Mouse (Mus musculus): ENCODE results near the gene Dbx1. TPM values are rescaled to one million over a fixed set of nuclear protein-coding genes. Genes with fewer than 3 reads are reported as not detected.

Dbx1 gene
- polyA plus RNA-seq, 1 experiment from 2014 or later, result 15.2 TPM

DNA sequence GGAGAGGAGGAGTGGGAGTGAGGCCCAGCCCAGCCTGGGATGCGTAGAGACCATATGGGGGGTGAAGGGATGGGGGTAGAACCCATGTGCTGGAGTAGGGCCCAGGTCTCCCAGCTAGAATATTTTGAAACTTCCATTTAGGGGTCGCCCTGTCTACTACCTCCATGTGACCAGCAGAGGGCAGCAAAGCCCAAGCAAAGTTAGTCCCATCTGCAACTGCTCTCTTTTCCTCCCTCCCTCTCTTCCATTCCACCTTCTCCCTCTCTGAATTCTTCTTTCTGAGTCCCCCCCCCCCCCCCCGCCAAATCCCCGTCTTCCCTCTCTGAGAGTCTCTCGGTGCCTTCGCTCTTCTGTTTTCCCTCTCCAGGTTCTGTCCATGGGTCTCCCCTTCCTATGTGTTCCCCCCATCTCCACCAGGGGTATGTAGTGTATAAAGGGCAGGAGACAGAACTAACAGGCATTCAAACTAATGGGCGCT is 20.4 kb downstream of the Dbx1 start:
- Histone ChIP-seq H3K27ac (no peak overlapping the region), H3K4me3 (no peak overlapping the region), H3K9me3 (no peaks in the 10 kb centered on the region), H3K4me1 (peaks cover 5% of the 10 kb centered on the region), H3K36me3 (replicated peaks) (no peaks in the 10 kb centered on the region), H3K27me3 (ENCODE audit: poor library complexity, severe bottlenecking) (peaks cover 80% of the 10 kb centered on the region)
- 7% methylated on average over 7 of the region's 7 CpGs for WGBS
- peak; percentile 77 for DNase-seq (ENCODE audit: extremely low spot score, low spot score)

DNA sequence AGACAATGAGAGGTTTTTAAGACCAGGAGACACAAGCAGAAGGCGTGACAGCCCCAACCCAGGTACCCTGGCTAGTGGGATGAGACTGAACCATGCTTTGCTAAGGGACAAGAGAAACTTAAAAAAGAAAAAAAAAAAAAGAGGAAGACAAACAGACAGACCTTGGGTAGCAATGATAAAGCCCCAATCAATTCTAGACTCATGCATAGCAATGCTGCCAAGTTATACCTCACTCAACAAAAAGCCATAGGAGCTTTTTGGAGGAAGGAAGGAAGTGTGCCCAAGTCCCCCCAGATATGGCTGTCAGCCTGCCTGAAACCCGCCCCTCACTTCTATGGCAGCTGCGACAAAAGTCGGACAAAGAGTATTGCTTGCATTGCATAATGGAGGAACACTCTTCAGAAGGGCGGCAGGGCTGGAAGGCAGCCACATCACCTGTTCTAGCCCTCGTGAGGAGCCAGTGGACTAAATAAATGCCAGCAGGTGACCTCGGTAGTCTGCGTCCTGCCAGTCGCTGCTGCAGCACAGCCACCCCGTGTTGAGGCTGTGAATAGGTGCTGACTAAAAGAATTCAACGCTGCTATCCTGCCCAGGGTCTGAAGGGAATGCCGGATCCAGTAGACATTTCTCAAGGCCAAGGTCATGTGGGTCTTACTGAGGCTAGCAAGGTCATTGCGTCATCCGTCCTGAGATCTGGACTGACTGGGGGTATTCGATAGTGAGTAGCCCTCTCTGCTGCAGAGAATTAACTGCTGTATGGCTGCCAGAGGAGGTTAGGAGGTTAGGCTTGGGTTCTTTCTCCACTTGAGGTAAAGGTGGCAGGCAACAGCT is 31.5 kb downstream of the Dbx1 start:
- Histone ChIP-seq H3K27me3 (ENCODE audit: poor library complexity, severe bottlenecking) (peaks cover 18% of the 10 kb centered on the region), H3K4me3 (no peak overlapping the region), H3K36me3 (replicated peaks) (0 out of 2 replicates have a peak, but pooled peaks cover 5% of the 10 kb centered on the region), H3K27ac (no peak overlapping the region), H3K4me1 (peaks cover 17% of the 10 kb centered on the region), H3K9me3 (no peaks in the 10 kb centered on the region)
- 90% methylated on average over 15 of the region's 15 CpGs for WGBS
- DNase-seq (ENCODE audit: extremely low spot score, low spot score), result no peak

DNA sequence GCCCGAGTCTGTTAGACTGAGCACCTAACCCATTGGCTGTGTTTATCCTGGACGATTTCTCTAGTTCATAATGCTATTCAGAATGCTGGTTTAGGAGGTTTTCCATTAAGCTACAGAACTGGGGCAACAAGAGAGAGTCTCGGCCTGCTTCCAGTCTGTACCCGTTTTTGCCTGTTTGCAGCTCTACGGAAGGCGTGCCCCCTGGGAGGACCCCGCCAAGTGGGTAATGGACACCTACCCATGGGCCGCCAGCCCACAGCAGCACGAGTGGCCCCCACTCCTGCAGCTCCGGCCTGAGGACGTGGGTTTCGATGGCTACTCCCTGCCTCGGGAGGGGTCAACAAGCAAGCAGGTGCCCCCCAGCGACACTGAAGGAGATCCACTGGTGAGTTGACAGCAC is 32.4 kb downstream of the Dbx1 start:
- Histone ChIP-seq H3K36me3 (replicated peaks) (0 out of 2 replicates have a peak, but pooled peaks cover 7% of the 10 kb centered on the region), H3K9me3 (no peaks in the 10 kb centered on the region), H3K27ac (no peak overlapping the region), H3K4me1 (peaks cover 16% of the 10 kb centered on the region), H3K4me3 (no peak overlapping the region), H3K27me3 (ENCODE audit: poor library complexity, severe bottlenecking) (peaks cover 15% of the 10 kb centered on the region)
- WGBS, result 95% methylated on average over 14 of the region's 14 CpGs
- DNase-seq (ENCODE audit: extremely low spot score, low spot score), result no peak

DNA sequence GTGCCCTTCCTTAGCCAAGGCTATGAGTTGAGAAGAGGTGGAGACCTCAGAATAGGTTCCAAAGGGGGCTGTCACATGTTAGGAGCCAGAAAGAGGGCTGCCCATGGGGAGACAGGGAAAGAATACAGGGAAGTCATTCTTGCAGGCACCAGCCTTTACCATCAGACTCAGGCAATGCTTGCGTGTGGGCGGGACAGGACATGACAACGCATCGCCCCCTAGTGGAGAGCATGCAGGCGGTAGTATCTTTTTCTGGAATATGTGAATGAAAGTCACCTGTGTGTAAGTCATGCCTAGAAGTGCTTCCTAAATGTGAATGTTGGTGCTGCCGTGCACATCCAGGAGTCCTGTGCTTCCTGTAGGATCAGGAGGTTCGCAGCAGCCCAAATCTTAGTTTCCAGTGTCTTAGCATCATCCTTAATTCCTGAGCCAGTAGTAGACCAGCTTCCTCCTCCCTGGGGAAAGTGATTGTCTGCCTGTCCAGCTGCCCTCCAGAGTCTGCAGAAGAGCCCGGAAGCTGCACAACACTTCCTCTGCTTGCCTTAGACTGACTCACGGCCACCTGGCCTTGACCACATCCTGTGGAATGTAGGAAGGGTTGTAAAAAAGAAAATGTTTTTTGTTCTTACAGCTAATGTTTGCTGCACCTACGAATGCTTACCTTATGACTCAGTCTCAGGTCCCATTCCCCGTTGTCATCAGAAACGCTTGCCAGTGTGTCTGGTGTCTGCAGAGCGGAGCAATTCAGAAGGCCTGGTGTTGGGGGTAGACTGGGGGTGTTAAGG is 35.3 kb downstream of the Dbx1 start:
- H3K4me1 ChIP-seq, result no peaks in the 10 kb centered on the region
- peak; percentile 72 for DNase-seq (ENCODE audit: extremely low spot score, low spot score)
- H3K4me3 ChIP-seq, result no peak overlapping the region
- H3K9me3 ChIP-seq, result no peaks in the 10 kb centered on the region
- no peak overlapping the region for H3K27ac ChIP-seq
- peaks cover 20% of the 10 kb centered on the region for H3K36me3 ChIP-seq (replicated peaks)
- WGBS, result 63% methylated on average over 13 of the region's 13 CpGs
- peaks cover 5% of the 10 kb centered on the region; the same call in 1 of the 2 replicates for H3K27me3 ChIP-seq (ENCODE audit: poor library complexity, severe bottlenecking)

DNA sequence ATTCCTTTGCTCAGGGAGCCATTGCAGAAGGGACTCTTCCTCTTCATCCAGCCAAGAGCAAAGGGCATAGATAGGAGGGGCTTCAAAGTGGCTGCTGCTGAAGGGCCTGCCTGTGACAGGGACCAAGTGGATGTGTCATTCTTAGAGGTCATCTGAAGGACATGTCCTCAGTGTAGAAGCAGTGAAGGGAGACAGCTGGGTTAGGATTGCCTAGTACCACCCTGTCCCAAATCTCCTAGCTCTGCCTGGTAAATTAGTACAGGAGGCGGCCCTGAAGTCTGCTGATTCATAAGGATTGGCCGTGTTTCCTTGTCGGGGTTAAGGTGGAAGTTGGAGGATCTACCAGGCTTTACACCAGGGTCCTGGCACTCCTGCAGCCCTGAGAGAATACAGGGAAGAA is 36.7 kb downstream of the Dbx1 start:
- 89% methylated on average over 3 of the region's 3 CpGs for WGBS
- H3K36me3 ChIP-seq (replicated peaks), result peaks cover 23% of the 10 kb centered on the region

DNA sequence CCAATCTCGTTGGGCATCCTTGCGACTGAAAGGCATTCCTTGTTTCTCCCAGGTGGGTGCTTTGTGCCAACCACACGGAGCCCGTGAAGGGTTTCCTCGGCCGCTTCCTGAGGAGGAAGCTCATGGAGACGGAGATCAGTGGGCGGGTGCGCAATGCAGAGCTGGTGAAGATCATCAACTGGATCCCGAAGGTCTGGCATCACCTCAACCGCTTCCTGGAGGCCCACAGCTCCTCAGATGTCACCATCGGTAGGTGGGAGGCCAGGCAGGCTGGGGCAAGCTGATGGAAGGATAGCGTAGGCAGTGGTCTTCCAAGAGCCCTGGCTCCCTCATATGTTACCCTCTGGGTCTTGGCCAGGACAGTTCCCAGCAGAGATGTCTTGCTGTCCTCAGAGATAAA is 38.4 kb downstream of the Dbx1 start:
- peaks cover 3% of the 10 kb centered on the region; the same call in 1 of the 2 replicates for H3K27me3 ChIP-seq (ENCODE audit: poor library complexity, severe bottlenecking)
- WGBS, result 97% methylated on average over 13 of the region's 13 CpGs
- no peaks in the 10 kb centered on the region for H3K4me1 ChIP-seq
- no peak overlapping the region for H3K27ac ChIP-seq
- H3K36me3 ChIP-seq (replicated peaks), result peaks cover 27% of the 10 kb centered on the region
- DNase-seq (ENCODE audit: extremely low spot score, low spot score), result no peak
- H3K4me3 ChIP-seq, result no peak overlapping the region
- no peaks in the 10 kb centered on the region for H3K9me3 ChIP-seq

More for the DNA sequence above, 36.7 kb downstream of the Dbx1 start:
- H3K27me3 ChIP-seq (ENCODE audit: poor library complexity, severe bottlenecking), result peaks cover 4% of the 10 kb centered on the region; the same call in 1 of the 2 replicates
- H3K4me1 ChIP-seq, result no peaks in the 10 kb centered on the region
- H3K4me3 ChIP-seq, result no peak overlapping the region
- DNase-seq (ENCODE audit: extremely low spot score, low spot score), result no peak
- no peaks in the 10 kb centered on the region for H3K9me3 ChIP-seq
- H3K27ac ChIP-seq, result no peak overlapping the region

DNA sequence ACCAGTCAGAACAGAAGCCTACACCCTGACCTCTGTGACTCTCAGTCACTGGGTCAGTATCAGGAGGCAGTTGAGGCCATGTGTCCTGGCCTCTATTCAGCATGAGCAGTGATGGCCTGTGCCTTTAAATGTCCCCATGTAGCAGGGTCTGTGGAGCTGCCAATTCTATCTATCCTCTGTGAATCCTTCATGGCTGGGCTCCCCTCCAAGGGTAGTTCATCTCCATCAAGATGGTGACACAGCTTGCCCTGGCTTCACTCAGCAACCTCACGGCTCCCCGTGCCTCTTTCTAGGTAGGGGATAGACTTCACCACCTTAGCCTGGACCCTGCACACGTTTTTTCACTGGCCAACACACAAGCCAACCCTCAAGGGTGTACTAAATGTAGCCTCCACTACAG is 38.9 kb downstream of the Dbx1 start:
- Histone ChIP-seq H3K9me3 (no peaks in the 10 kb centered on the region), H3K36me3 (replicated peaks) (peaks cover 27% of the 10 kb centered on the region), H3K27ac (no peak overlapping the region), H3K4me1 (no peaks in the 10 kb centered on the region), H3K4me3 (no peak overlapping the region), H3K27me3 (ENCODE audit: poor library complexity, severe bottlenecking) (no peaks in the 10 kb centered on the region)
- no peak for DNase-seq (ENCODE audit: extremely low spot score, low spot score)
- WGBS, result 83% methylated on average over 3 of the region's 3 CpGs

DNA sequence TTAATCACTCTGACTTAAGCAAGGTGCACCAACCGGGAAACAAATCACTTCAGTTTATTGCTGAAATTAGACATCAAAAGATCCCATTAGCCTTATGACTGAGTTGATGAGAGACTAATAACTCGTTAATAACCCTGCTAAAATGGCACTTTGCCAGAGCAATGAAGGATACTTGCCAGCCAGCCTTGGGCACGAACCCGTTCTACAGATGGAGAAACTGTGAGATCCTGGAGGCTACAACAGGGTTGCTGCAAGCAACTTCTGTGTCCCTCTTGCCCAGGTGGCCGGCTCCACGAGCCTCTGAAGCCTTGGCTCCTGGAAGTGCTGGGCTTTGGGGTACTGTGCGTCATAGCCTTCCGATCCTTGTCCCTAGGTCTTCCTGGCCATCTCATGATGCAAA is 47.0 kb downstream of the Dbx1 start:
- Histone ChIP-seq H3K27ac (no peak overlapping the region), H3K36me3 (replicated peaks) (peaks cover 11% of the 10 kb centered on the region), H3K27me3 (ENCODE audit: poor library complexity, severe bottlenecking) (no peaks in the 10 kb centered on the region), H3K4me3 (no peak overlapping the region), H3K4me1 (no peaks in the 10 kb centered on the region), H3K9me3 (no peaks in the 10 kb centered on the region)
- WGBS, result 91% methylated on average over 8 of the region's 8 CpGs
- no peak for DNase-seq (ENCODE audit: extremely low spot score, low spot score)

DNA sequence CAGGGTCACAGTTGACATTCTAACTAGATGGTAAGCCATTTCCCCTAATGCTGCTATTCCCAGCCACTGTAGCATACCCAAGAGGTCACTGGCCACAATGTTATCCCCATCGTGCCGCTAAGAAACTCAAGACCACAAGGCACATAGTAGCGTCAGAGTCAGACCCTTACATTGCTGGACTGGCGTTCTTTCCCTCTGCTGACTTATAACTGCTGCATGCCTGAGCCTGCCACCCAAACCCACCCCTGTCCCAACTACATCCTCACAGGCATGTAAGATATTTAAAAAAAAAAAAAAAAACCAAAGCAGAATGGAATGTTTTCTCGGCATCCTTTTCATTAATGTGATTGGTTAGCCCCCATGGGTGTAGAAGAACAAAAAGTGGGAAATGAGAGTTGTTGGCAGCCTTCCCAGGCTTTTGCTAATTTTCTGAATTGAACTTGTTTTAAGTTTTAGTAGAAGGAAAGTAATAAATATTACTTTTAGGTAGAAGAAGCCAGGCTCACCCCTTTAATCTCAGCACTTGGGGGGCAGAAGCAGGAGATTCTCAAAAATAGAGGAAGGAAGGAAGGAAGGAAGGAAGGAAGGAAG is 50.0 kb downstream of the Dbx1 start:
- Histone ChIP-seq H3K27ac (no peak overlapping the region), H3K4me3 (no peak overlapping the region), H3K9me3 (no peaks in the 10 kb centered on the region), H3K4me1 (no peaks in the 10 kb centered on the region), H3K36me3 (replicated peaks) (peaks cover 17% of the 10 kb centered on the region), H3K27me3 (ENCODE audit: poor library complexity, severe bottlenecking) (no peaks in the 10 kb centered on the region)
- DNase-seq (ENCODE audit: extremely low spot score, low spot score), result no peak
- WGBS, result 88% methylated on average over 5 of the region's 5 CpGs

DNA sequence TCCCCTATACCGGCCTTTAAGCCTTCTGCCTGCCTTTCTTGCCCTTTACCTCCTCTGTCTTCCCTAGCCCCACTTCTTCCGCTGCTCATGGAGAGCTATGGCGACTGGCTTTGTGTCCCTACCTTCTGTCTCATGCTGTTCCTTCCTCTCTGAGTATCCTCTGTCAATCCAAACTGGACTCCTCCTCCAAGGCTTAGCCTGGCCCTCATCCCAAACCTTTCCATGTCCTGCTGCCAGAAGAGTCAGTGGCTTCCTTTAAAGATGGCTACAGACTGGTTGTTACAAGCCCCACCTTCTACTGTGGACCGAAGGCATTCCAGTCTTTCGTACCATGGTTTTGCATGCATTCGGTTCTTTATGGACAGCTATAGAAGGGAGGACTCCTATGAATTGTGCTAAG is 53.5 kb downstream of the Dbx1 start:
- DNase-seq (ENCODE audit: extremely low spot score, low spot score), result no peak
- no peaks in the 10 kb centered on the region for H3K27me3 ChIP-seq (ENCODE audit: poor library complexity, severe bottlenecking)
- whole genome bisulfite sequencing, result 86% methylated on average over 6 of the region's 6 CpGs
- H3K36me3 ChIP-seq (replicated peaks), result peaks cover 16% of the 10 kb centered on the region
- H3K4me1 ChIP-seq, result no peaks in the 10 kb centered on the region
- no peak overlapping the region for H3K27ac ChIP-seq
- H3K9me3 ChIP-seq, result no peaks in the 10 kb centered on the region
- no peak overlapping the region for H3K4me3 ChIP-seq

DNA sequence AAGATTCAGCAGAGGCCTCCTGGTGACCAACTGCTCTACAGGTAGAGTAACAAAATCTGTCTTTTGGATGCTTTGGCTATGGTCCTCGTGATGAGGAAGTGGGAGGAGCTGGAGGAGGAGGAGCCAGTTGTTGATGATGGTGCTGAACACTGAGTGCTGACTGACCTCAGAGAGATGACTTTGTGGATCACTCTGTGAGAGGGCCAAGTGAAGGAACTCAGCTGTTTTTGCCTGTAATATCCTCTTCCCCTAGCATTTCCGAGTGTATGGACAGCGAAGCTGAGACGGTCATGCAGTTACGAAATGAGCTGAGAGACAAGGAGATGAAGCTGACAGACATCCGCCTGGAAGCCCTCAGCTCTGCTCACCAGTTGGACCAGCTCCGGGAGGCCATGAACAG is 54.1 kb downstream of the Dbx1 start:
- DNase-seq (ENCODE audit: extremely low spot score, low spot score), result no peak
- Histone ChIP-seq H3K27me3 (ENCODE audit: poor library complexity, severe bottlenecking) (no peaks in the 10 kb centered on the region), H3K4me3 (no peak overlapping the region), H3K9me3 (no peaks in the 10 kb centered on the region), H3K27ac (no peak overlapping the region), H3K36me3 (replicated peaks) (peaks cover 13% of the 10 kb centered on the region), H3K4me1 (no peaks in the 10 kb centered on the region)
- WGBS, result 89% methylated on average over 7 of the region's 7 CpGs

DNA sequence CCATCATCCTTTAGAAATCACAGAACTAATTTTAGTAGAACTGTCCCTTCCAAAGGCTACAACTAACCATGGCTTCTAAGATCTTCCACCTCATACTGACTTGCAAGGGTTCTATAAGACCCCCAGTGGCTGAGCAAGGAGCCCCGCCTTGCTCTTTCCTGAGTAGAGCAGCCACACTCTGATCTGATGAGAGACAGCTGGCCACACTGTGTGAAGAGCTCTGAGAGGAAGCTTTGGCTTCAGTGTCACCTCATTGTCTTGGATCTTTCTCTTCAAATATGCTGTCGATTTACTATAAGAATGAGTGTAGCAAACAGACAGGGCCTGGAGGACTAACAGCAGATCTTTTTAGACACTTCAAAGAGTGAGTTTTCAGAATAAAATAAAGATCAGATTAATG is 54.7 kb downstream of the Dbx1 start:
- no peak for DNase-seq (ENCODE audit: extremely low spot score, low spot score)
- no peaks in the 10 kb centered on the region for H3K27me3 ChIP-seq (ENCODE audit: poor library complexity, severe bottlenecking)
- WGBS, result 90% methylated on average over 2 of the region's 2 CpGs
- H3K4me1 ChIP-seq, result no peaks in the 10 kb centered on the region
- H3K4me3 ChIP-seq, result no peak overlapping the region
- H3K9me3 ChIP-seq, result no peaks in the 10 kb centered on the region
- no peak overlapping the region for H3K27ac ChIP-seq
- H3K36me3 ChIP-seq (replicated peaks), result peaks cover 15% of the 10 kb centered on the region
